Mouse (Mus musculus): Measurements from ENCODE around the gene Gnai2. TPM values are rescaled to one million over a fixed set of nuclear protein-coding genes. Genes with fewer than 3 reads are reported as not detected.

Gnai2 gene
- polyA plus RNA-seq, 1 experiment from 2014 or later, result 332 TPM

DNA sequence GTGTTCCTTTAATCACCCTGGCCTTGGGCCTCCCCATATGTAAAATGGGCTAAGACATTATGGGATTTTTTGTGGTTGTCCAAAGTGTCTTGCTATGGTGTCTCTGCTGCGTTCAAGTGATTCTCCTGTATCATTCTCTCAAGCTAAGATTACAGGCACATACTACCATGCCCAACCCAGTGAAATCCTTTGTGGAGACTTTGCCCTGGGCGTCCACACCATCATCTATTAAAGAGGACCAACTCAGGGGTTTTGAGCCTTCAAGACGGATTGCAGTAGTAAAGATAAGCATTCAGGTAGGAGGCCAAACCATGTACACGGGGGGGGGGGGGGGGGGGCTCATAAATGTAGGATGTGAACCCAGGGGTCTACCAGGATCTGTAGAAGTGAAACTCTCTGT is 19.4 kb upstream of the Gnai2 start:
- WGBS, result 87% methylated on average over 4 of the region's 4 CpGs
- Histone ChIP-seq H3K4me2 (no peak overlapping the region), H3K27me3 (no peaks in the 10 kb centered on the region), H3K4me3 (no peak overlapping the region), H3K27ac (replicated peaks) (no peak overlapping the region), H3K36me3 (no peaks in the 10 kb centered on the region), H3K4me1 (replicated peaks) (peaks cover 21% of the 10 kb centered on the region; the same call in 1 of the 2 replicates), H3K9me3 (no peaks in the 10 kb centered on the region), H3K9ac (no peak overlapping the region)
- ATAC-seq (ENCODE audit: low FRiP score, low read depth), result no peak

- Histone ChIP-seq H3K4me2 (no peak overlapping the region), H3K4me3 (no peak overlapping the region), H3K9ac (no peak overlapping the region), H3K36me3 (no peaks in the 10 kb centered on the region), H3K27ac (replicated peaks) (no peak overlapping the region), H3K9me3 (no peaks in the 10 kb centered on the region), H3K4me1 (replicated peaks) (peaks cover 18% of the 10 kb centered on the region; the same call in 1 of the 2 replicates), H3K27me3 (no peaks in the 10 kb centered on the region)
- ATAC-seq (ENCODE audit: low FRiP score, low read depth), result no peak
- 78% methylated on average over 2 of the region's 2 CpGs for WGBS
These were observed 18.3 kb upstream of the Gnai2 start for GRCm38 (mm10) chr9:107653474-107653873.

DNA sequence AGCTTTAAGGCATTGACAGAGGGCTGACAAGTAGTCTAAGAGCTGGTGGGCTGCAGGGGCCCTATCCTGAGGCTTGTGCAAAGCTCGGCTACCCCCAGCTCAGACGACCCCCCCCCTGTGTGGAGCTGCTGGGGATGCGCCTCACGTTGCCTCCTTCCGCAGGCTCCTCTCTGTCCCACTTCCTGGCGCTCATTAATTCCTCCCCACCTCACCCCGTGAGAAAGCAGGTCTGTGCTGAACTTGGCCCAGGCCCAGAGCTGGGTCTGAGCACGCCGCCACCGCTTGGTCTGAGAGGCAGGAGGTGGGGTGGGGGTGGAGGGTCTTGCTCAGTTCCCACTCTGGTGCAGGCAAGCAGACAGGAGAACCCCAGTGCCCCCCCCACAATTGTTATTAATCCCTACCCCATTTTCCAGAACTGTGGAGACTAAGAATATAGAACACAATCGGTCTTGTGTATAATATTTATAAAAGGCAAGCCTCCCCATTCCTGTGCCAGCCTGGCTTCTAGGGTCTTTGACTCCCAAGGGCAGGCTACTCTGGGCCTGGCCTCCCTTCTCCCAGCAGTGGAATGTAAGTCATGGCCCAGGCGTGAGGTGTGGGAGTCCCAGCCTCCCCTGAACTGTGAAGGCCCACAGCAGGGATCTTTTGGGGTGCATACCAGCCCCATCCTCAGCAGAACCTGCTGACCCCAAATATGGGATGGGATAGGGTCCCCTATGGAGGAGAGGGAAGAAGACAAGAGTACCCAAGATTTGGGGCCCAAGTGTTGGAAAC is 15.7 kb upstream of the Gnai2 start:
- Histone ChIP-seq H3K36me3 (no peaks in the 10 kb centered on the region), H3K9ac (no peak overlapping the region), H3K9me3 (no peaks in the 10 kb centered on the region), H3K27ac (replicated peaks) (peak overlapping the region; percentile 71), H3K27me3 (no peaks in the 10 kb centered on the region), H3K4me3 (no peak overlapping the region), H3K4me2 (no peak overlapping the region), H3K4me1 (replicated peaks) (peaks cover 18% of the 10 kb centered on the region; the same call in 1 of the 2 replicates)
- 22% methylated on average over 12 of the region's 12 CpGs for WGBS
- ATAC-seq (ENCODE audit: low FRiP score, low read depth), result peak; percentile 81

DNA sequence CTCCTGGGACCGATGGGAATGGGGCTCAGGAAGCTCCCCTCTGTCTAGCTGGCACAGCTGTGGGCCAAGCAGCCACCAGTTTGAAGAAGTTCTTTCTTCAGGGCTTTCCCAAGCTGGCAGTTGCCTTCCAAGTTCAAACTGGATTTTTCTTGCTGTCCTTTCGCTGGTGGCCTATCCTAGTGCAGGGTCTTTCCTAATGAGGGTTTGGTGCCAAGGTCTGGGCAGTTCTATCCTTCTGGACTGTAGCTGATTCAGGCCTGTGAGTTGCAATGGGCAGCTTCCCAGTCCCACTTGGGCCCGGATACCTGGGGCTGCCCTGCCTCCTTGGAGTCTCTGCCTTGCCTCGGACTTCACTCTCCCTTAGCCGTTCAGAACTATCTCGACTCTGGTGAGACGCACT is 15.1 kb upstream of the Gnai2 start:
- no peak for ATAC-seq (ENCODE audit: low FRiP score, low read depth)
- Histone ChIP-seq H3K9me3 (no peaks in the 10 kb centered on the region), H3K27ac (replicated peaks) (peak overlapping the region; percentile 71), H3K9ac (no peak overlapping the region), H3K4me3 (no peak overlapping the region), H3K36me3 (no peaks in the 10 kb centered on the region), H3K4me2 (no peak overlapping the region), H3K4me1 (replicated peaks) (peaks cover 21% of the 10 kb centered on the region), H3K27me3 (no peaks in the 10 kb centered on the region)
- WGBS, result 63% methylated on average over 7 of the region's 7 CpGs

- no peak overlapping the region for H3K27ac ChIP-seq (replicated peaks)
These were observed 13.6 kb upstream of the Gnai2 start for GRCm38 (mm10) chr9:107648767-107649166.

GRCm38 (mm10) chr9:107646975-107647374 is 11.8 kb upstream of the Gnai2 start:
- H3K4me1 ChIP-seq (replicated peaks), result peaks cover 33% of the 10 kb centered on the region
- no peak overlapping the region for H3K9ac ChIP-seq
- H3K27ac ChIP-seq (replicated peaks), result no peak overlapping the region
- no peak overlapping the region for H3K4me3 ChIP-seq
- WGBS, result 85% methylated on average over 6 of the region's 6 CpGs
- H3K27me3 ChIP-seq, result no peaks in the 10 kb centered on the region
- no peak overlapping the region for H3K4me2 ChIP-seq
- no peaks in the 10 kb centered on the region for H3K36me3 ChIP-seq
- H3K9me3 ChIP-seq, result no peaks in the 10 kb centered on the region
- ATAC-seq (ENCODE audit: low FRiP score, low read depth), result no peak

More at GRCm38 (mm10) chr9:107648767-107649166, 13.6 kb upstream of the Gnai2 start:
- Histone ChIP-seq H3K9me3 (no peaks in the 10 kb centered on the region), H3K36me3 (no peaks in the 10 kb centered on the region), H3K4me3 (no peak overlapping the region), H3K4me2 (no peak overlapping the region), H3K9ac (no peak overlapping the region), H3K27me3 (no peaks in the 10 kb centered on the region), H3K4me1 (replicated peaks) (peaks cover 33% of the 10 kb centered on the region)
- no peak for ATAC-seq (ENCODE audit: low FRiP score, low read depth)
- WGBS, result 80% methylated on average over 3 of the region's 3 CpGs

DNA sequence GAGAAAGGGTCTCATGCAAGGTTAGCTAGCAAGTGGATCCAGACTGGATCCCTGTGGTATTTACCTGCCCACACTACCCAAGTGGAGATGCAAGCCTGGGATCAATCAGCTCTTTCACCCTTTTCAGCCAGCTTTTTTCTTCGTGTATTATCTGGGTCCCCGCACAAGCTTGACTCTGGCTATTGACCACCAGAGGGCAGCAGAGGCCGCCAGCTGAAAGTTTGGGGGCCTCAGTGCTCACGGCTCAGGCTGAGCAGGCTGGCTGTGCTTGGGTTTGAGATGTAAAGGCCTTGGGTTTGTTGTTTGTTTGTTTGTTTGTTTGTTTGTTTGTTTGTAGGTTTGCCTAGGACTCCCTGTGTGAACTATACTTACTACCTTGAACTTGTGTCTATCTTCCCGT is 10.4 kb upstream of the Gnai2 start:
- no peaks in the 10 kb centered on the region for H3K27me3 ChIP-seq

DNA sequence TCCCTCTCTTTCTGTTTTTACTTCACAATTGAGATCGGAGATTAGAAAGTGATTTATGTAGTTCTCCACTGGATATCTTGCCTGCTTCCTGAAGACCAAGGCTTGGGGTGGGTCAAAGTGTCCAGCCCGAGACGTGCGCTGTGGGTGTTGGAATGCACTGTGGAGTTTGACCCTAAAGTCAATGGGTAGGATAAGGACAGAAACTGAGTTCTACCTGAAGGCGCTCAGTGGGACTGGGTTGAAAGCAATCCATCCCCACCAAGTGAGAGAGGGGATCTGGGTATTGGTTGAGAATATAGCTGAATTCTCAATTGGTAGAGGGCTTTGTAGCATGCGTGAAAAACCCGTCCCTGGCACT is 10.0 kb upstream of the Gnai2 start:
- Histone ChIP-seq H3K27me3 (no peaks in the 10 kb centered on the region), H3K4me2 (peak overlapping the region; percentile 64), H3K27ac (replicated peaks) (no peak overlapping the region), H3K4me1 (replicated peaks) (peaks cover 17% of the 10 kb centered on the region), H3K4me3 (peak overlapping the region; percentile 38), H3K9me3 (no peaks in the 10 kb centered on the region), H3K9ac (peak overlapping the region; percentile 42; the same call in 1 of the 2 replicates), H3K36me3 (no peaks in the 10 kb centered on the region)
- 56% methylated on average over 7 of the region's 7 CpGs for WGBS
- 0 out of 2 replicates have a peak, but pooled peaks have one; percentile 25 for ATAC-seq (ENCODE audit: low FRiP score, low read depth)

More for the DNA sequence above, 10.4 kb upstream of the Gnai2 start:
- peak; percentile 80 for ATAC-seq (ENCODE audit: low FRiP score, low read depth)
- H3K27ac ChIP-seq (replicated peaks), result no peak overlapping the region
- no peaks in the 10 kb centered on the region for H3K36me3 ChIP-seq
- no peaks in the 10 kb centered on the region for H3K9me3 ChIP-seq
- no peak overlapping the region for H3K9ac ChIP-seq
- peaks cover 22% of the 10 kb centered on the region for H3K4me1 ChIP-seq (replicated peaks)
- no peak overlapping the region for H3K4me2 ChIP-seq
- 11% methylated on average over 5 of the region's 5 CpGs for WGBS
- H3K4me3 ChIP-seq, result no peak overlapping the region

DNA sequence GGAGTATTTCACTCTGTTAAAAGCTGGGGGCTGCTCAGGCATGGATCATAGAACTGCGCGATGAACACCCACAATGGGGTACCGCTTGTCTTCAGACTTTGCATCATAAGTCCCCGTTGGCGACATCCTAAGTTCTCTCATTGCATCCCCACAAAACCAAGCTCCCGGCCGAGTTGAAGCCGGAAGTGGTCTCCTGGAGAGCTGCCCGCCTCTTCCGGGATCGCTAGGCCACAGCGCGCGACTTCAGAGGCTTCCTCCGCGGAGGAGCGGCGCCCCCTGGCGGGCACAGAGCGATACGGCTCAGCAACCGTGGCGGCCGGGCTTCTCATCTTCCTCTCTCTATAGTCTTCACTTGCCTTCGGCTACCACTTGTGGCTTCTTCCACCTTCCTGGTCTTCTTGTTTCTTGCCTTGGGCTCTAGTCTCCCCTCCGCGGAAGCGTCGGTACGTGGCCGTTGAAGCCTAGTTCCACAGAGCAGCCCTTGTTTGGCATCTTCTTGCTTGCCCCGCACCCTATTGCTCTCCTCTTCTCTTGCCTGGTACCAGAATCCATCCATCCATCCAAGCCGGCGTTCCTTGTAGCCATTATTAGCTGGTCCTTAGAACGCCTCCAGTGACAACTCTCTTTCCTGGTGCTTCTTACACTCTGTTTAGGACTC is 9.5 kb upstream of the Gnai2 start:
- H3K4me1 ChIP-seq (replicated peaks), result peaks cover 15% of the 10 kb centered on the region
- H3K4me2 ChIP-seq, result peak overlapping the region; percentile 64
- H3K4me3 ChIP-seq, result peak overlapping the region; percentile 38
- 6% methylated on average over 35 of the region's 35 CpGs for WGBS
- peak overlapping the region; percentile 48; the same call in 1 of the 2 replicates for H3K27ac ChIP-seq (replicated peaks)
- no peaks in the 10 kb centered on the region for H3K36me3 ChIP-seq
- H3K9me3 ChIP-seq, result no peaks in the 10 kb centered on the region
- H3K27me3 ChIP-seq, result no peaks in the 10 kb centered on the region
- H3K9ac ChIP-seq, result peak overlapping the region; percentile 42
- ATAC-seq (ENCODE audit: low FRiP score, low read depth), result peak; percentile 83

GRCm38 (mm10) chr9:107643544-107644214 is 8.5 kb upstream of the Gnai2 start:
- 94% methylated on average over 13 of the region's 13 CpGs for WGBS
- Histone ChIP-seq H3K9me3 (no peaks in the 10 kb centered on the region), H3K9ac (no peak overlapping the region), H3K27ac (replicated peaks) (no peak overlapping the region), H3K27me3 (no peaks in the 10 kb centered on the region), H3K4me1 (replicated peaks) (peaks cover 15% of the 10 kb centered on the region), H3K4me2 (peak overlapping the region; percentile 64), H3K4me3 (no peak overlapping the region), H3K36me3 (no peaks in the 10 kb centered on the region)
- no peak for ATAC-seq (ENCODE audit: low FRiP score, low read depth)

DNA sequence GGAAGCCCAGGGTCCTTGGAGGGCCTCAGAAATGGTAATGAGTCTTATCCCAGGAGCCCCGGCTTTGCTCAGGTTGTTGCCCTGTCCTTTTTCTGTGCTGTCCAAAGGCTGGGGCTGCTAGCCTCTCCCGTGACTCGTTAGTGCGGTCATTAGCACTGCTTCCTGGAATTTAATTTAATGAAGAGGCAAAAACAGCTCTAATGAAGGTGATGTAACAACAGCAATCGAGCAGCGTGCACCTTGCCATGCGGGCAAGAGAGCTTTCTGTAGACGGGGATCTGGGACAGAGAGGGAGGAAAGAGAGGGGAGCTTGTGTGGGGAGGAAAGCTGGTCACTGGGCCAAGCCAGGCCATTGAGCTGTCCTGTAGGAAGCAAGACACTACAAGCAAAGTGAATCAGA is 6.5 kb upstream of the Gnai2 start:
- H3K27me3 ChIP-seq, result no peaks in the 10 kb centered on the region
- H3K4me1 ChIP-seq (replicated peaks), result peaks cover 26% of the 10 kb centered on the region
- H3K27ac ChIP-seq (replicated peaks), result no peak overlapping the region
- WGBS, result 49% methylated on average over 8 of the region's 8 CpGs
- H3K36me3 ChIP-seq, result no peaks in the 10 kb centered on the region
- H3K4me3 ChIP-seq, result no peak overlapping the region
- no peaks in the 10 kb centered on the region for H3K9me3 ChIP-seq
- no peak overlapping the region for H3K9ac ChIP-seq
- no peak overlapping the region for H3K4me2 ChIP-seq
- ATAC-seq (ENCODE audit: low FRiP score, low read depth), result no peak

GRCm38 (mm10) chr9:107640257-107640772 is 5.1 kb upstream of the Gnai2 start:
- Histone ChIP-seq H3K9ac (no peak overlapping the region), H3K4me2 (no peak overlapping the region), H3K27me3 (no peaks in the 10 kb centered on the region), H3K4me1 (replicated peaks) (peaks cover 35% of the 10 kb centered on the region), H3K36me3 (no peaks in the 10 kb centered on the region), H3K27ac (replicated peaks) (no peak overlapping the region), H3K9me3 (no peaks in the 10 kb centered on the region), H3K4me3 (no peak overlapping the region)
- 47% methylated on average over 8 of the region's 8 CpGs for WGBS
- no peak for ATAC-seq (ENCODE audit: low FRiP score, low read depth)
